Mouse (Mus musculus): Measurements from ENCODE around the gene Ralgps1. TPM values are rescaled to one million over a fixed set of nuclear protein-coding genes. Genes with fewer than 3 reads are reported as not detected.
"Not testable (repeated sequence)": the region's sequence is repeated elsewhere in the genome, so short reads cannot be mapped to it uniquely, and the experiment has no call there.

Gene Ralgps1
- polyA plus RNA-seq, 1 experiment, result 20.4 TPM

DNA sequence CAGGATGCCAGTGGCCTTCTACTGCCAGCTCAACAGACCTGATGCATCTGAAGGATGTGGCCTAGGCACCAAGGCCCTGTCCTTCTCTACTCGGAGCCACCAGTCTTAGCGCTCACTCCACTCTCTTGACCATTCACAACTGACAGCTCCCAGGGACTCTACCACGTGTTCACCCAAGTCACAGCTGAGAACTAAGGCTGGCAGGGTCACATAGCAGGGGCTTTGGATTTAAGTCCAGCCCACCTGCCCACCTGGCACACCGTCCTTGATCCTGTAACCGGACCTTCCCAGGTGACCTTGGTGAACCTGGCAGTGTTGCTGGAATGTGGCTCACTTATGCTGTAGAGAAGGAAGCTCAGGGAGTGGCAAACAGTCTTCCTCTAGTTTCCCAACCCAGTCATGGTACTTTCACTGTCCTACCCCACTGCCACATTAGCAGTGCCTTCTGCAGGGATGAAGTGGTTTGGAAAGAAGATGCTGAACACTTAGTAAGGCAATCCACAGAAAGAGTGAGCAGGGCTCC lies 156.0 kb downstream of the Ralgps1 start:
- 82% methylated on average over 5 of the region's 5 CpGs for WGBS
- TF ChIP-seq CTCF (IDR thresholded peaks at IDR 0.05; ENCODE audit: borderline replicate concordance, control insufficient read depth, extremely low read depth, insufficient read depth, low read length, poor library complexity) (no peak), POLR2A (IDR thresholded peaks at IDR 0.05; ENCODE audit: control insufficient read depth, extremely low read depth, insufficient read depth, low read length, poor library complexity) (no peak)
- H3K27me3 ChIP-seq (ENCODE audit: control insufficient read depth, insufficient read depth, low read length), result no peaks in the 10 kb centered on the region
- H3K4me3 ChIP-seq (ENCODE audit: control insufficient read depth, insufficient read depth, low read length), result peak overlapping the region; percentile 16
- DNase-seq, result no peak
- H3K27ac ChIP-seq (ENCODE audit: control insufficient read depth, insufficient read depth, low read length), result no peak overlapping the region
- H3K36me3 ChIP-seq (ENCODE audit: control insufficient read depth, insufficient read depth, low read length), result no peaks in the 10 kb centered on the region
- peaks cover 47% of the 10 kb centered on the region for H3K4me1 ChIP-seq (replicated peaks; ENCODE audit: control insufficient read depth, insufficient read depth, low read length)

DNA sequence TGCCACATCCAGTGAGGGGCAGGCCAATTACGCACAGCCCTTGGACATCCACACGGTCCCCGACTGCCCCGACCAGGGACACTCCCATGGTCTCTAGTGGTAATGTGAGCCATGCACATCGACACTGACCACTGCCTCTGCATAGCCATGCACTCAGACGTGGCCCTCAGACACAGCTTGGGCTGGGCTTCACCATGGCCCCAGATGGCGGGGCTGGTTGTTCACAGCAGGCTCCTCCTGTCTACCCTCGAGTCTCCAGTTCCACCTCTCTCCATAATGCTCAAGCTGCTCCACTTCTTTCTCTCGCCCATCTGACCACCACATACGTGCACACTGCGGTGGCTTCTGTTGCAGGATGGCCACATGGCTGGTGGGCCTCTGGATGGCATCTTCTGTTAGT lies 160.0 kb downstream of the Ralgps1 start:
- peaks cover 40% of the 10 kb centered on the region for H3K4me1 ChIP-seq (replicated peaks; ENCODE audit: control insufficient read depth, insufficient read depth, low read length)
- not testable (repeated sequence) for DNase-seq; H3K36me3 ChIP-seq (ENCODE audit: control insufficient read depth, insufficient read depth, low read length); H3K27ac ChIP-seq (ENCODE audit: control insufficient read depth, insufficient read depth, low read length); H3K4me3 ChIP-seq (ENCODE audit: control insufficient read depth, insufficient read depth, low read length); H3K27me3 ChIP-seq (ENCODE audit: control insufficient read depth, insufficient read depth, low read length)
- 98% methylated on average over 11 of the region's 11 CpGs for WGBS

DNA sequence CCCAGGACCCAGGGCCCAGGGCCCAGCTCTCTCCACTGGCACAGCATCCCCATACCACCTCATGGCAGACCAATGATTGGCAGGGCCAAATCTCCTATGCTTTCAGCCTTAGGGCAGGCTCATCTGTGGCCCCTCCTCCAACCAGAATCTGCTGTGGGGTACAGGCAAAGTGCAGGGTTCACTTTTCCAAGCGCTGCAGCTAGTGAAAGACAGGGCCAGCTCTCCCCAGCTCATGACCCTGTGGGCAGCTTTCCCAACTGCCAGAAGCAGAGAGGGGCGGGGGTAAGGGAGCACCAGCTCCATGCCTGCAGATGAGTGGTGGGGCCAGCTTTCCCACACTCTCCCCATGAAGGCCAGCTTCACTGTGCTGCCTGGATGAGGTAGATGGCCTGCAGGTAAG lies 160.4 kb downstream of the Ralgps1 start:
- Histone ChIP-seq H3K4me1 (replicated peaks; ENCODE audit: control insufficient read depth, insufficient read depth, low read length) (peaks cover 40% of the 10 kb centered on the region), H3K27ac (ENCODE audit: control insufficient read depth, insufficient read depth, low read length) (no peak overlapping the region), H3K36me3 (ENCODE audit: control insufficient read depth, insufficient read depth, low read length) (no peaks in the 10 kb centered on the region), H3K27me3 (ENCODE audit: control insufficient read depth, insufficient read depth, low read length) (no peaks in the 10 kb centered on the region), H3K4me3 (ENCODE audit: control insufficient read depth, insufficient read depth, low read length) (no peak overlapping the region)
- 92% methylated on average over 2 of the region's 2 CpGs for whole genome bisulfite sequencing
- DNase-seq, result no peak
- no peak for TF ChIP-seq CTCF (IDR thresholded peaks at IDR 0.05; ENCODE audit: borderline replicate concordance, control insufficient read depth, extremely low read depth, insufficient read depth, low read length, poor library complexity)
- no peak for TF ChIP-seq POLR2A (IDR thresholded peaks at IDR 0.05; ENCODE audit: control insufficient read depth, extremely low read depth, insufficient read depth, low read length, poor library complexity)

DNA sequence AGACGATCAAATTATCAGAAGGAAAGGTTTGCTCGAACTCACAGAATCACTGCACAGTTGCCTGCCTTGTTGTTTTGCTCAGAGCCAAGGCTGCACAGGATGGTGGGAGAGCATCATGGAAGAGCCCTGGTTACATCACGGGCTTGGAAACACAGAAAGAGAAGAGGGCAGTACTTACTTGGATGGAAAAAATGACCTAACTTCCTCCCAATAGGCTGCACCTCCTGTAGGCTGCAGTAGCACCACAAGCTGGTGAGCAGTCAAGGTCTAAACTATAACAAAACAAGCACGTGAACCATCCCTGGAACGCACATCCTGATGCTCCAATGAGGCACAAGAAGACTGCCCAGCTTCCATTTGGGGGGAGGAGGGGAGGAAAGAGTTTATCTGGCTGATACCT lies 163.2 kb downstream of the Ralgps1 start:
- no peaks in the 10 kb centered on the region for H3K27me3 ChIP-seq (ENCODE audit: control insufficient read depth, insufficient read depth, low read length)
- 91% methylated on average over 5 of the region's 5 CpGs for WGBS

DNA sequence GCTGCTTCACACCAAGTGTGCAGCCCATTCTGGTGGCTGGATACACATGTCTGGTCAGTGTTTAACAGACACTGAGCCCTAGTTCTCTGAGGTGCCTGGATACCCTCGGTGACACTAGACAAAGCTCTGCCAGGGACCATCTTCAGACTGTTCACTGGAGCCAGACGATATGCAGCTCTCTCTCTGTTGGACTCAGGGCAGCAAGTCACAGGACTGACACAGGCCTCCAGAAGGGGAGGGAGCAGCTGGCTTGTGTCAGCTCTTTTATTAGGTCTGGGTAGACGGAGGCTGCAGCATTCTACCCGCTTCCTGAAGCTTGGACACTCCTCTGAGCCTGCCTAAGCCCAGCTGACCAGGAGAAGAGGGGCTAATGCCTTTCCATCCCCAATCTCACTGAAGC lies 164.2 kb downstream of the Ralgps1 start:
- WGBS, result 80% methylated on average over 4 of the region's 4 CpGs
- Histone ChIP-seq H3K27me3 (ENCODE audit: control insufficient read depth, insufficient read depth, low read length) (no peaks in the 10 kb centered on the region), H3K36me3 (ENCODE audit: control insufficient read depth, insufficient read depth, low read length) (no peaks in the 10 kb centered on the region), H3K4me1 (replicated peaks; ENCODE audit: control insufficient read depth, insufficient read depth, low read length) (peaks cover 43% of the 10 kb centered on the region), H3K27ac (ENCODE audit: control insufficient read depth, insufficient read depth, low read length) (peak overlapping the region; percentile 44; the same call in 1 of the 2 replicates), H3K4me3 (ENCODE audit: control insufficient read depth, insufficient read depth, low read length) (no peak overlapping the region)
- no peak for TF ChIP-seq POLR2A (IDR thresholded peaks at IDR 0.05; ENCODE audit: control insufficient read depth, extremely low read depth, insufficient read depth, low read length, poor library complexity)
- no peak for TF ChIP-seq CTCF (IDR thresholded peaks at IDR 0.05; ENCODE audit: borderline replicate concordance, control insufficient read depth, extremely low read depth, insufficient read depth, low read length, poor library complexity)
- DNase-seq, result no peak

More for the DNA sequence above, 163.2 kb downstream of the Ralgps1 start:
- Histone ChIP-seq H3K27ac (ENCODE audit: control insufficient read depth, insufficient read depth, low read length) (no peak overlapping the region), H3K36me3 (ENCODE audit: control insufficient read depth, insufficient read depth, low read length) (no peaks in the 10 kb centered on the region), H3K4me1 (replicated peaks; ENCODE audit: control insufficient read depth, insufficient read depth, low read length) (peaks cover 49% of the 10 kb centered on the region), H3K4me3 (ENCODE audit: control insufficient read depth, insufficient read depth, low read length) (no peak overlapping the region)
- DNase-seq, result no peak
- TF ChIP-seq POLR2A (IDR thresholded peaks at IDR 0.05; ENCODE audit: control insufficient read depth, extremely low read depth, insufficient read depth, low read length, poor library complexity) (no peak), CTCF (IDR thresholded peaks at IDR 0.05; ENCODE audit: borderline replicate concordance, control insufficient read depth, extremely low read depth, insufficient read depth, low read length, poor library complexity) (no peak)

DNA sequence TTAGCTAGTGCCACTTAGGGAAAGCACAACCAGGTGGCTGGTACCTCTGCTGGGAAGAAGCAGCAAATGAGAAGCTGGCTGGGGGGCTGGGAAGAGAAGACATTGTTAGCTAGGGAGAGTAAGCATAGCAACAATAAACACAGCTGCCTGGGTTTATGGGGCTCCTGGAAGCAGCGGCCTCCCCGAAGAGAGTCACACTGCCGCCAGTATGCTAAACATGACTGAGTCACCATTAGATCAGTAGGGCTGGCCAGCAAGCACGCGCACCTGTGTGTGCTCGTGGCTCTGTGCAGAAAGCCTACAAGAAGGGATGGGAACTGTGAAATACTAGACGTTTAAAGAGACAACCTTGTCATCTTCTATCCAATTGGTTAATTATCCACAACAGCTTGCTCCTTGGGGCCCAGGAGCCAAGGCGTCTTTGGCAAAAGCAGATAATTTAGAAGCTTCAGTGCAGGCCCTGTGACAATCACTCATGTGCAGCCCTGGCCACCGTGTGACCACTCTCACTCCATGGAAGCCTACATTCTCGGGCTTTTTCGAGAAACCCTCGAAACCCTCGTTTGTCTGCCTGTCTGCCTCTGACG lies 165.3 kb downstream of the Ralgps1 start:
- Histone ChIP-seq H3K4me1 (replicated peaks; ENCODE audit: control insufficient read depth, insufficient read depth, low read length) (peaks cover 46% of the 10 kb centered on the region), H3K4me3 (ENCODE audit: control insufficient read depth, insufficient read depth, low read length) (no peak overlapping the region), H3K27me3 (ENCODE audit: control insufficient read depth, insufficient read depth, low read length) (no peaks in the 10 kb centered on the region), H3K36me3 (ENCODE audit: control insufficient read depth, insufficient read depth, low read length) (no peaks in the 10 kb centered on the region), H3K27ac (ENCODE audit: control insufficient read depth, insufficient read depth, low read length) (no peak overlapping the region)
- DNase-seq, result no peak
- WGBS, result 84% methylated on average over 14 of the region's 14 CpGs
- TF ChIP-seq CTCF (IDR thresholded peaks at IDR 0.05; ENCODE audit: borderline replicate concordance, control insufficient read depth, extremely low read depth, insufficient read depth, low read length, poor library complexity) (no peak), POLR2A (IDR thresholded peaks at IDR 0.05; ENCODE audit: control insufficient read depth, extremely low read depth, insufficient read depth, low read length, poor library complexity) (no peak)

DNA sequence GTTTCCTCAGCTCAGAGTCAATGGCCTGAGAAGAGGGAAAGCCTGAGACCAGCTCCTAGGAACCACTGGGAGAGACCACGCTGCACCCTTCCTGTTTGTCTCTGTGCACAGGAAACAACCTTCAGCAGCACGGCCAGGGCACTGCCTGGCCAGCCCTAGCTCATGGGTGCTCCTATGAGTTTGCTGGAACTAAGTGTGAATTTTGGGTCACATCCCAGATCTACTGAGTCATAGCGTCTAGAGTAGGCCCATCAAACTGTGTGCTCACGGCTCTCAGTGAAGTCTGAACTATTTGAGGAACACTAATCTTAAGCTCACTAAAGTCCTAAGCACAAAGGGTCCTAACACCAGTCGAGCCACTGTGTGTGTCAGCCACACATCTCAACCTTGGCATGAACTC lies 166.3 kb downstream of the Ralgps1 start:
- H3K4me3 ChIP-seq (ENCODE audit: control insufficient read depth, insufficient read depth, low read length), result no peak overlapping the region
- WGBS, result 73% methylated on average over 5 of the region's 5 CpGs
- H3K4me1 ChIP-seq (replicated peaks; ENCODE audit: control insufficient read depth, insufficient read depth, low read length), result peaks cover 55% of the 10 kb centered on the region
- no peaks in the 10 kb centered on the region for H3K27me3 ChIP-seq (ENCODE audit: control insufficient read depth, insufficient read depth, low read length)
- TF ChIP-seq POLR2A (IDR thresholded peaks at IDR 0.05; ENCODE audit: control insufficient read depth, extremely low read depth, insufficient read depth, low read length, poor library complexity), result no peak
- TF ChIP-seq CTCF (IDR thresholded peaks at IDR 0.05; ENCODE audit: borderline replicate concordance, control insufficient read depth, extremely low read depth, insufficient read depth, low read length, poor library complexity), result no peak
- H3K27ac ChIP-seq (ENCODE audit: control insufficient read depth, insufficient read depth, low read length), result no peak overlapping the region
- no peak for DNase-seq
- H3K36me3 ChIP-seq (ENCODE audit: control insufficient read depth, insufficient read depth, low read length), result no peaks in the 10 kb centered on the region

Measured in thymus, adult 2 months (tissue).